Mouse (Mus musculus): ENCODE data around the gene Snap91.

The Snap91 gene

DNA sequence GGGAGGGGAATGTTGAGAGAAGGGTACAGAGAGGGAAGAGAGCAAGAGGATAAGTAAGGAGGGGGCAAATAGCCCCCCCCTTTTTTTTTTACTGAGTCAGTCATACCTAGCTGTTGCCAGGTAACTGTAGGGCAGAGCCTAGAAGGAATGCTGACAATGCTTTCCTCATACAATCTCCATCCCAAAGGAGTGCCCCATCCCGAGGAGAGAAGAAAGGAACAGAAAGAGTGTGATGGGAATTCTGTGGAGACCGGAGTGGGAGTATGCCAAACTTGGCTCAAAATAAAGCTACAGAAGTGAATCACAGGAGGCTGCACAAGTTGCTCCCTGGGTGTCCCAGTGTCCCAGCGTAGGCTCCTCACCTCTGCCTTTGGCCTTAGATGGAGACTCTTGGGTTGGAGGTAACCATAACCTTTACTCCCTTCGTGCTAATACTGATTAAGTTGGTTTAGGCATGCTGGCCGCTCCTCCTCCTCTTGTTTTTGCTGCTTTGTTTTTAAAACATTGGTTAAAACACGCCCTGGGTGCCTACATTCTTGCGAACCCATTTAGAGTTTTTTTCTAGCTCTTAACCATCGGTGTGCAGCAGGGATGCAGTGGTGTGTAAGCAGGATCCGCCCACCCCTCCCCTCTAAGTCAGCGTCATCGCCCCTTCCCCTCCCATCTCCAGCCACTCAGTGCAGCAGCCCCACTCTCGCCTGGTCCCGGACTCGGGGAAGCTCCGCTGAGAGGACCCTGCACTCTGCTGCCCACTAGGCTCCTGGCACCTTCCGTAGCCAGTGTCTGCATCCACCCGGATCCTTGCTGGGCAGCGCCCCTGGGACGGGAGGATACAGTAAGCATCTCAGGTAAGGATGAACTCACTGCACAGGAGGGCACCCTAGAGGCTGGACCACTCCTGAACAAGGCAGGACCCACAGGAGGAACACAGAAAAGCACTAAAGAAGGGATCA is 137.2 kb downstream of the Snap91 start, which contains the start of gene Prss35:
TSS of gene Prss35 (plus strand) at position 691 of the 953 bp plus-strand sequence.
- peak; percentile 4 for DNase-seq

DNA sequence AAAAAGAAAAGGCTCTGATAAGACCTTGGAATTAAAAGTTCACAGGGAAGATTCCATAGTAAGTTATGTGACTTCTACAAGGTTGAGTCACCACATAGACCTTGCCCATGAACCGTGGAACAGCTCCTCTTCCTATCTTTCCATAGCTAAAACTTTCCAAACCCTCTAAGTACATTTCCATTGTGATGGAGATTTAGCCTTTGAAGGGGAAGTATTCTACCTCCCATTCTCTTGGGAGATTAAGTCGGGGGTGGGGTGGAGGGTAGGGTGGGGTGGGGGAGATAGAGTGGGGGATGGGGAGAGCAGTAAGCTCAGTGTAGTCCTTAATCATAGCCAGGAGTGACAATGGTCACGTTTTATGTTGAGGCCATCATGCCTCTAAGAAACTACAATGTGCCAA is 140.5 kb downstream of the Snap91 start:
- DNase-seq, result no peak

DNA sequence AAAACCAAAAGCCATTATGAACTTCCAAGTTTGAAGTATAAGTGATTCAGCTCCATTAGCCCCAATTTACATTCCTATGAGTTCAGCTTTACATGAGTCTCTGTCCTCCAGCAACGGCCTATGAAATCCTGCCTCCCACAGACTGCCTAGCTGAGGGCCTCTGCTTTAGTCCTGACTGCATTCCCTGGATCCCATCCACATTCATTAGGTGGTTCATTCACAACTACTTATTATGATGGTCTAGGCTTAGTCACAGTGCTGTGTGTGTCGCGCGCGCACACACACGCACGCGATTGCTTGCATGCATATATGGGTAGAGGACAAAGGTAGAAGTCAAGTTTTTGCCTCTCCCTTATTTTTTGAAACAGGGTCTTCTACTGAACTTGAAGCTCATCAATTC is 141.7 kb downstream of the Snap91 start:
- no peak for DNase-seq

DNA sequence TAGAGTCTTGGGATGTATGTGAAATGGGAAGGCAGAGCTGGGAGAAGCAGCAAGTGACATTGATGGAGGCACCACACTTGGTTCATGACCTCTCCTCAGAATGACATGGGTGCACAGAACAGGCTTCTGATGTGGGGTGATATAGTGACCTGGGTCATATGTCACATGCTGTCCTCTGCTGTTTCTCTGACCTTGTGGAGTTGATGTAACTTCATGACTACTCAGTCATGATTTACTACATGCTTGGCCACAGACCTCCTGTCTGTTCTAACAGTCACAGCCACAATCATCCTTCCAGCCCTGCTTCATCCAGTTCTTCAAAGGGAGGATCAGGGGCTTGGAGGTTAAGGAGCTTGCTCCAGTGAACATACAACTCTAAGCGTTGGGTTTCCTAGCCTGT is 142.4 kb downstream of the Snap91 start:
- DNase-seq, result no peak

DNA sequence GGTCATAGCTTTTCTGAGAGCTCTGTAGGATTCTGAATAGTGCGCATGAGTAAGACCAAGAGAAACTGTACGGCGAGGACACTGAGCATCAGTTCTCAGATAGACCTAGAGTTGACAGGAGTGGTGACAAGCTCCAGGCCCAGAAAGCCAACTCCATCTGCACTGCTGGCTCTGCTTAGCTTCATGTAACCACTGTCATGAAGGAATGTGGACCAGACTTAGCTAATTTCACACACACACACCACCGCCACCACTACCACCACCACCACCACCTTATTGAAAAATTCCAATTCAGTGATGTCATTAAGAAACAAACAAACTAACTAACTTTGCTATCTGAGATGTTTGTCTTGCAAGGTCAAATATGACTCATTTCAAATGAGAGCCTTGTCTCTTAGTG is 143.5 kb downstream of the Snap91 start:
- DNase-seq, result no peak

DNA sequence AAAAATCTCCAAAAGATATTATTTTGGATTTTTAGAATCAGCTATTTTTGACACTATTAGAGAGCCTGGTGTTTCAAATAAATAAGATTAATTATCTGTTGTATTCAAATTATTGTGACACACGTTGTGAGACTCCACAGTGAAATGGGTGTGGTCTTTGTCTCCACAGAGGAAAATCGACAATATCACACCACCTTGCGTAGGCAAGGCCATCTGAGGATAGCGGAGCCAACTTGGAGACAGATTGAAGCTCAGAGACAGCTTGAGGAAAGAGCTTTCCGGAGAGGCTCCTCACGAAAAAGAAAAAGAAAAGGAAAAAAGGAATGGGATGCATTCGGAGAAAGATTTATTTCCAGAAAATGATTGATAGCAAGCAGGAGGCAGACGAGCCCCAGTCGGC is 145.7 kb downstream of the Snap91 start:
- no peak for DNase-seq

DNA sequence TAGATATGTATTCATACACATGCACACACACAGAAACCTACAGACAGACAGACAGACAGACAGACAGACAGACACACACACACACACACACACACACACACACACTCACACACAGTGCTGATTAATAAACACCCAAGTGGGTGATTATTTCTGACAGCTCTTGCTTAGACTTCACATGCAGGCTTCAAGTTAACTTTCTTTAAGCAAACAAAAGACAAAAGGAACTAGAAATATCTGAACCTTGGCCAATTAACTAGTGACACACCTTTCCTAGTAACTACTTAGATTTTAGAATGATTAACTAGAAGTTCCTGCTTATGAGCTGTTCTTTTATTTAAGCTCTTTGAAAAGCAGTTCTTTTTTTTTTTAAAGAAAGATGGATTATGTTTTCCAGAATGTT is 146.1 kb downstream of the Snap91 start:
- peak; percentile 10 for DNase-seq

DNA sequence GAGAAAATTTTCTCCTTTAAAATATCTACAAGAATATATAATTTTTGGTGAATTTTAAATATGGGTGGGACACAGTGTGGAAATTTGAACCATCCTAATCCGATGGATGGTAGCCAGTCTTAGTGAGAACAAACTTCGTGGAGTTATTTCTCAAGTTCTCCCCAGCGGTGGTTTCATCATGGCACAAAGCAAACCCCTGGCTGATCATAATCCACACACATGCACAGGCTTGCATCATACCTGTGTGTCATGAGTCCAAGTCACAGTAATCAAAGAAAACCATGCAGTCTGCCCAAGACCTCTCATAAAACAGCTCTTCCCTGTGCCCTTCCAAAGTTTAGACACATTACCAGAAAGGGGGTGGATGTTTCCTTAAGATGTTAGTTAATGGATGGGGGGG is 150.6 kb downstream of the Snap91 start:
- DNase-seq, result no peak

DNA sequence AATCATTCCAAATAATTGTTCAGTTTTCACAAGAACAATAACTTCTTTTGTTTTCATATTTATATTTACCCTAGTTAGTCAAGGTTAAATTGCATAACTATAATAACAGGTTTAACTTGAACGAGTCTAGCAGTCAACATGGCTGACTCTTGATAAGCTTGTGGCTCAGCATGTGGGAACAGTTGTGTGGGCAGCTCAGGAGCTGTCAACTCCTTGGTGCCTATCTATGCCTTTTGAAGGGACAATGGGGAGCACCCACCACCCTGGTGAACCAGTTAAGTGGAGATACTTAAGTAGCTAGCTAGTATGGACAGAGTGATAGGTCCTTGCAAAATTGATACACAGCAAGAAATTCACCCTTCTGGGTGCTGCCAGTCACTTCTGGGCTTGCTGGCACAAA is 151.4 kb downstream of the Snap91 start:
- DNase-seq, result no peak

DNA sequence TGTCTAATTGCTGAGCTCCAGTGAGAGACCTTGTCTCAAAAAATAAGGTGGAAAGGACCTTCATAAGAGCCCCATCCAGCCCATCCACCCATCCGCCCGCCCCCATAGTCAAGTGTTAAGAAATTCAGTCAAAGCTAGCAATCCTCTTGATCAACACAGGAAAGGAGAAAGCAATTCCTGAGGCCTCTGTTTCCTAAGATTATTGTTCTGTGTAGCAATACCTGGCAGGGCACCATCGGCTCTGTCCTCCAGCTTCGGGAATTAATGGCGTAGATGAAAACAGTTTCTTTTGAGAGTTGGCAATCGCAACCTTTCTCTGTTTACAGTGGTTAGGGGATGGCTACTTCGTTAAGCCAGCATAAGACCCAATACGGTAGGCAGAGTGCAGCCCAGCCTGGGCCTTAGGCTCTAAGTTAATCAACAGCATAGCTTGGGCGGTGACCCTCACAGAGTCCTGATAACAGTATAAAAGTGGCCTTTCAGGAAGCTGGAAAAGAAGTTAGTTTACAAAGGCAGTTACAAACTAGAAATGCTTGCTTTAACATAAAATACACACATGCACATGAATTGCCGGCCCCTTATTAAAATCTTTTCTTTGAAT is 152.1 kb downstream of the Snap91 start:
- no peak for DNase-seq

DNA sequence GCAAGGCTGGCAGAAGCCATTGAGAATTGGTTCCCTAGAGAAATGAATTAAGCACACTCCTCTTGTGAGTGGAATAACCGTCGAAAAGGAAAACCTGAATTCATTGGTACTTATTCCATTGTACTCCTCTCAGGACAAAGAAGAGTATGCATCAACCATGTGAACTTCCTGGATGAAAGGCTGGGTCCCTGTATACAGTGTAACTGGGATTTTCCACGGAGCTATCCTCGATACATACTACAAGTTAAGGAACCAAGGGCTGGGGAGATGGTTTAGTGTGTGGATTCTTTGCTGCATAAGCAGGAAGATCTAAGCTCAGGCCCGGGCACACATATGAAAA is 154.1 kb downstream of the Snap91 start:
- no peak for DNase-seq

DNA sequence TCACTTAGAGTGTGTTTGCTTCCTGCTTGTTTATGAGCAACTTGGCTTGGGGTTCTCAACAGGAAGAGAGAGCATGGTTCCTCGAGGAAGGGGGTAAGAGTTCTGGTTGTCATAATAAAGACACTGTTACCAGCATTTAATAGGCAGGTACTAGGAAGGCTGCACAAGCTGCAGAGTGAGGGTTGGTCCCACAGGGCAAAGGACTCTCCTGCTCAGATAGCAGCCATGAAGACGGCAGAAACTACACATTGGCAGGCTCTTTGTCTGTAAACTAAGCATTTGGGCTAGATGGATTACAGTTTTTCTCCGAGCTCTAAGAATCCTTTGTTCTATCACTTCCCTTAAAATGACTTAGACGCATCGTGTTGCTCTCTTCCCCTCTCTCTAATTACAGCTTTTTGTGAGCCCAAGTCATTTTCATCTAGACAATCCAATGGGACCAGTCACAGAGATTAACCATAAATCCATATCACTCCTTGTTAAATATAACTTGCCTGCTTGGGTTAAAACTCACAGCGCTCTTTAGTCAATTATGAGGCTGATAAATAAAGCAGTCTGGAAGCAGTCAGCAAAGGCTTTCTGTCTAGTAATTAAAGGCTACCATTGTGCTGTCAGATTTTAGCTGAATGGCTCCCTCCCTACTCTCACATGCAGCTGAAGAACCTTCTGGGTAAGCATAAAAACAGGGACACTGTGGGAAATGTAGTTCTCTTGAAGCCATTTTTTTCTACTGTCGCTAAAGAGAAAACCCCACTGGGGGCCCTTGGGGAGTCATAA is 154.7 kb downstream of the Snap91 start:
- DNase-seq, result no peak

DNA sequence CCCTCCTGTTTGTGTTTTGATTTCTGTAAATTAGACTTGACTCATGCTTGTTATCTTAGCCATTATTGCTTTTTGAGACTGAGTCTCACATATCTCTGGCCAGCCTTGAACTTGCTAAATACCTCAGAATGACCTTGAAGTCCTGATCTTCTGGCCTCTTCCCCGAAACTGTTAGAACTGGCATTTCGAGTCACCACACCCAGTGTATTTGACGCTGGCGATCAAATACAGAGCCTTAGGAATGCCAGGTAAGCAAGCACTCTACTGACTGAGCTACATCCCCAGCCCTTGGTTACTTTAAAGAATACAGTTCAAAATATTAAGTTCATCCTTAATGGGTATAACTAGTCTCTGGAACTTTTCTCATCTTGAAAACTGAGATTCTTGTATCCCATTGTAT is 155.4 kb downstream of the Snap91 start:
- DNase-seq, result no peak

DNA sequence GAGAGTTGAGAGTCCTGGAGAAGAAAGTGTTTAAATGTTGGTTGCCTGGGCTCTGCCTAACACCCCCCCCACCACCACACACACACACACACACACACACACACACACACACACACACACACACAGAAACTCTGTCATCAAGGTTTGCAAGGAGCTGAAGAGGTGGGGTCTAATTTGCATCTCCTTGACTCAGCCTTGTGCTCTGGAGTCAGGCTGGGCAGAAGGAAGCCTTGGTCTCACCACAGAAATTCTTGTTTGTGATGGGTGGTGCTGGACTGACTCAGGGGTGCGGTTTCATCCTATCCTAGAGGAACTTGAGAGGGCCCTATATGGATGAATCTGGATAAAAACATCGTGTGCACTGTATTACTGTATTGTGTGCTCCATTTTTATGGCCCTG is 159.7 kb downstream of the Snap91 start:
- DNase-seq, result no peak

DNA sequence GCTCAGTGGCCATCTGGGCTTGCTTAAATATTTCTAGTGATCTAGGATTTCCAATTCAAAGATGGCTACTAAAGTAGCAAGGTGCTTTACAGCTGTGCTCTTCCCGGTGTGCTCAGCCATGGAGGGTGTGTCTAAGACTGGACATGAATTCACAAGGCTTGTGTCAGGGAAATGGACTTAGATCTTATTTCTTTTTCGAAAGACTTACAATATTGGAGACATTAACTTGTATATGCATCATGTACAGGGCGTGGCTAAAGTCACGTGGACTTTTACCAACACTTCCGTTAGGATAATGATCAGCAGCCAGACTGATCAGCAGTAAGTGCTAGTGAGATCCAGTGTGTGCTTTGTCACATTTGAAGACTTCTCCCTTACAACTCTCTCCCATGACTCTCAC is 160.2 kb downstream of the Snap91 start:
- no peak for DNase-seq

DNA sequence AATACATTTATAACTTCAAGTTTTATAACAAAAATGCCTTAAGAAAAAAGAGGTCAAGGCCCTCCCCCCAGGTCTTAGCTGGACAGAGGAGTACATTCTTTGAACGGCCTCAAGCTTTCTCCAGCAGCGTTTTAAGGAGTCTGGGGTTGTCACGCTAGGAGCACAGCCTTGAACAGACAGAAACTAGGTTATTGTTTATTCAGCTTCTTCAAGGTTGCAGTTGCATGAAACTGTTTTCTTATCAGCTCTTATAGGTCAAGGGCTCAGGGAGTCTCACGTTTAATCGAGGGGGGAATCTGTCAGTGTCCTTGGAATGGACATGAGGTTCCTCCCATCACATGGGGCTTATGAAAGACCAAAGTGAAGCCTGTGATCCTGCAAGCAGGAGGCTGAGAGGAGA is 163.3 kb downstream of the Snap91 start:
- no peak for DNase-seq

DNA sequence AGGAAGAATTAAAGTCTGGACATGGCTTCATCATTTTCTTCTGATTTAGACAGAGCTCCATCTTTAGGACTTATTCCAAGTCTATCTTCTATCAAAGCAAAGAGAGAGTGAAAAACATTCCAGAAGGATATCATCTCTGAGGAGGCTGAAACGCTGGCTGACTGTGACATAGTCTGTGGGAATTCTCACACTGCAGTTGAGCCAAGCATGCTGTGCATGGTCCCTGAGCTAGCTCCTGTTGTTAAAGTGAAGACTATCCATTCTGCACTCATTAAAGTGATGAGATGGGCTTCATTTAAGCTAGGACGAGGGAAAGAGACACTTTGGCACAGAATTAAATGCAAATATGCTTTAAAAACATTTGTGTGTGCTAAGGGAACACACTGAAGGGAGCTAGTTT is 163.9 kb downstream of the Snap91 start:
- DNase-seq, result no peak
